Mouse (Mus musculus): ENCODE data around the gene Cox6b1. TPM values are rescaled to one million over a fixed set of nuclear protein-coding genes. Genes with fewer than 3 reads are reported as not detected.

Cox6b1 gene
- polyA plus RNA-seq, 1 experiment from 2014 or later, result 2,396 TPM

DNA sequence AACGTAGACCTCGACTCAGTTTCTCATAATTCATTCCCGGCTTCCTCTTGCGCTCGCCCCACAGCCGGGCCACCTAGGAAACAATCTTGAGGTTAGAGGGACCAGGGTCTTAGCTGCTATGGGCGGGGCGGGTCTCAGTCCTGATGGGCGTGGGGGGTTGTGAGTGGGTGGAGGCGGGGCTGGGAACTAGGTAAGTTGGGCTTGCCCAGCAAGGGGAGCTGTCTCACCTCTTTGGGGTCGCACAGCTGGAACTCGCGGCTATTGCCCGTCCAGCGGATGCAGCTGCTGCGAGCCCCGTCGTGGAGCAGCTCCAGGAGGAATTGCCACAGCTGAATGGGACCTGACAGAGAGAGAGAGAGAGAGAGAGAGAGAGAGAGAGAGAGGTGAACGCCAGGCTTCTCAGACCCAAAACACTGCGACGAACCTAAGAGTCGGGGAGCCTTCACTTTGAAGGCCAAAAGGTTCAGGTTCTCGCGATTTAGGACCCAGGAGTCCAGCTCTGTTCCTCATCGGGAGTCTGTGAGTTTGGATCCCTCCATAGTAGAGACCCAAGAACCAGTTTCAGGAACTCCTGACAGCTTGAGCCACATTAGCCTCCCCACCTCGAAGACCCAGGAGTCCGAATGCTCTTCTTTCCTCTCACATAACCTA, 7.9 kb upstream of the Cox6b1 start:
- Histone ChIP-seq H3K9me3 (replicated peaks) (no peaks in the 10 kb centered on the region), H3K36me3 (no peaks in the 10 kb centered on the region), H3K4me1 (replicated peaks) (peaks cover 23% of the 10 kb centered on the region), H3K27ac (no peak overlapping the region), H3K4me3 (peak overlapping the region; percentile 25; the same call in 1 of the 2 replicates), H3K27me3 (peaks cover 58% of the 10 kb centered on the region), H3K9ac (no peak overlapping the region), H3K4me2 (peak overlapping the region; percentile 7; the same call in 1 of the 2 replicates)
- no peak for ATAC-seq (replicated peaks; ENCODE audit: insufficient number of reproducible peaks, insufficient read depth, low FRiP score, low read depth)
- 8% methylated on average over 27 of the region's 27 CpGs for WGBS

DNA sequence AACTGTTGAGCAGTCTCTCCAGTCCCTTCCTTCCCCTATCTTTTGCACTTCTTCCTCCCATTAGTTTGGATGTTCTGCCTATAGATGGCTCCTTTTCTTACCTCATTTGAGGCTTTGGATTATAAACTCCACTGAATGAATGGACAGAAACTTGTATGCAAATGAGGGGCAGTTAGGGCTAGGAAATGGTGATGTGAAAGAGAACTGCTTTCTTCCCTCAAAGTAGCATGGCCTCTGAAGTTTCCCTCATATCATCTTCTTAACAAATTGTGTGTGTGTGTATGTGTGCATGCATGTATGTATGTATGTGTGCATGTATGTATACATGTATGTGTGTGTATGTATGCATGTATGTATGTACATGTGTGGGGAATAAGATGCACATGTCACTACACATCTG, 3.1 kb upstream of the Cox6b1 start:
- Histone ChIP-seq H3K4me2 (no peak overlapping the region), H3K9me3 (replicated peaks) (no peaks in the 10 kb centered on the region), H3K4me1 (replicated peaks) (peaks cover 15% of the 10 kb centered on the region), H3K27ac (no peak overlapping the region), H3K9ac (no peak overlapping the region), H3K27me3 (peaks cover 29% of the 10 kb centered on the region), H3K36me3 (peaks cover 5% of the 10 kb centered on the region), H3K4me3 (no peak overlapping the region)
- no peak for ATAC-seq (replicated peaks; ENCODE audit: insufficient number of reproducible peaks, insufficient read depth, low FRiP score, low read depth)

DNA sequence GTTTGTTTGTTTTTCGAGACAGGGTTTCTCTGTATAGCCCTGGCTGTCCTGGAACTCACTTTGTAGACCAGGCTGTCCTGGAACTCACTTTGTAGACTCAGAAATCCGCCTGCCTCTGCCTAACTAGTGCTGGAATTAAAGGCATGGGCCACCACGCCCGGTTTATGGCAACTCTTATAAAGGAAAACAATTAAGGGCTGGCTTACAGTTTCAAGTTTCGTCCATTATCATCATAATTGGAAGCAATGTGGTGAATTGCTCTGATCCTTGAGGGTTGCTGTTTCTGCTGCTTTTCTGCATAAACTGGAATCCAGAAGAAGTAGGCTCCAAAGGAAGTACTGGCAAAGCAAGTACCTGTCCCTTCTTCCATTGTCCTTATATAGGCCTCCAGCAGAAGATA, 696 bp upstream of the Cox6b1 start:
- Histone ChIP-seq H3K4me1 (replicated peaks) (peaks cover 20% of the 10 kb centered on the region), H3K27ac (no peak overlapping the region), H3K9ac (no peak overlapping the region), H3K36me3 (peaks cover 27% of the 10 kb centered on the region), H3K4me3 (no peak overlapping the region), H3K9me3 (replicated peaks) (no peaks in the 10 kb centered on the region), H3K27me3 (peaks cover 7% of the 10 kb centered on the region), H3K4me2 (no peak overlapping the region)
- 81% methylated on average over 5 of the region's 5 CpGs for WGBS
- ATAC-seq (replicated peaks; ENCODE audit: insufficient number of reproducible peaks, insufficient read depth, low FRiP score, low read depth), result no peak

DNA sequence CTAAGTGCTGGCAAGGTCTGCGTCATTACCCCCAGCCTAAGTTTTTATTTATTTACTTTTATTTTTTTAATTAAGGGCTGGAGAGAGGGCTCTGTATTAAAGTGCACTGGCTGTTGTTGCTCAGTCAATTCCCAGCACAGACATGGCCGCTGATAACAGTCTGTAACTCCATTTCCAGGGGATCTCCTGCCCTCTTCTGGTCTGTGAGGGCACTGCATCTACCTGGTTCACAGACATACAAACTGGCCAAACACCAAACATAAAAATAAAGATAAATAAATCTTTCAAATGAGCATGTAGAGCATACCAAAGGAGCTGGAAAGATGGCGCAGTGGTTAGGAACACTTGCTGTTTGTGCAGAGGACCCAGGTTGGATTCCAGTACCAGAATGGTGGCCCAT, 6.7 kb downstream of the Cox6b1 start:
- no peak for ATAC-seq (replicated peaks; ENCODE audit: insufficient number of reproducible peaks, insufficient read depth, low FRiP score, low read depth)
- Histone ChIP-seq H3K36me3 (peaks cover 74% of the 10 kb centered on the region), H3K27me3 (no peaks in the 10 kb centered on the region), H3K4me1 (replicated peaks) (peaks cover 13% of the 10 kb centered on the region; the same call in 1 of the 2 replicates), H3K4me3 (no peak overlapping the region), H3K4me2 (no peak overlapping the region), H3K9me3 (replicated peaks) (no peaks in the 10 kb centered on the region), H3K27ac (no peak overlapping the region), H3K9ac (no peak overlapping the region)
- WGBS, result 89% methylated on average over 3 of the region's 3 CpGs

DNA sequence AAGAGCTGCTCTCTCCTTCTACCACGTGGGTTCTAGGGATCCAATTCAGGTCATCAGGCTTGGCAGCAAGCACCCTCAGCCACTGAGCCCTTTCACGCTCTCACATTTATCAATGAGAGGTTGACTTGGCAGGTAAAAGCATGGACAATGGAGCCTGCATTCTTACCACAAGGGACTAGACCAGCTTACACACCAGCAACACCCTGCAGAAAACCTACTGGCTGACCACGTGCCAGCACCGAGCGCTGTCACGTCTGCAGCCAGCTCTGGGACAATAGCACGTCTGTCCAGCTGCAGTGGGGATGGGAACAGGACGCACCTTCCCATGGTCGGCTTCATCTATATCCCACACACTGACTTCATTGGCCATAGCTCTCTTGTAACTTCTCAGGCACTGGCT, 7.3 kb downstream of the Cox6b1 start:
- no peak for ATAC-seq (replicated peaks; ENCODE audit: insufficient number of reproducible peaks, insufficient read depth, low FRiP score, low read depth)
- H3K4me1 ChIP-seq (replicated peaks), result peaks cover 13% of the 10 kb centered on the region; the same call in 1 of the 2 replicates
- no peaks in the 10 kb centered on the region for H3K9me3 ChIP-seq (replicated peaks)
- WGBS, result 94% methylated on average over 9 of the region's 9 CpGs
- no peak overlapping the region for H3K4me2 ChIP-seq
- no peak overlapping the region for H3K27ac ChIP-seq
- no peak overlapping the region for H3K9ac ChIP-seq
- no peaks in the 10 kb centered on the region for H3K27me3 ChIP-seq
- H3K36me3 ChIP-seq, result peaks cover 68% of the 10 kb centered on the region
- no peak overlapping the region for H3K4me3 ChIP-seq

DNA sequence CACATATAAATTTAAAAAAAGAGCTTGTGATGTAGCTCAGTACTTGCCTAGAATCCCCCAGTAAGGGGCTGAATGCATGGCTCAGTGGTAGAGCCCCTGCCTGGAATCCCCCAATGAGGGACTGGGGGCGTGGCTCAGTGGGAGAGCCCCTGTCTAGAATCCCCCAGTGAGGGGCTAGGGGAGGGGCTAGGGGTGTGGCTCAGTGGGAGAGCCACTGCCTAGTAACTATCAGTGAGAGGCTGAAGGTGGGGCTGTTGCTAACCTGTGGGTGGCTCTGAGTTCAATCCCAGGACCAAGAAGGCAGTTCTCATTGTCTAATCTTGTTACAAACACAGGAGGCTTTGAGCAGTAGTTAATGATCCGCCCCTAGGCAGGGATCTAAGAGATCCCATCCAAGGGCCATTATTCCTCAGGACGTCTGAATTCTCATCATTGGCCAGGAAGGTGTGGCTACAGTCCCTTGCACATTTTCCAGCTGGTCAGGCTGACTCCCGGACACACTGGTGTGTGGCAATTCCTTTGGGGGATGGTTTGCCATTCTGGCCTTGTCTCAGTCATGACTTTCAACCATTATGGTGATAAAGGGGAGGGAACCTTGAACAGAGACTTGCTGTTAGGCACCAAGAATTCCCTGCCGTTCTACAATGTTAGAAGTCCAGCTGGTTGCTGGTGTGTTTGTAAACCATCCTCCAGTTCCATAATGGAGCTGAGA, 10.7 kb downstream of the Cox6b1 start:
- Histone ChIP-seq H3K9ac (no peak overlapping the region), H3K9me3 (replicated peaks) (no peaks in the 10 kb centered on the region), H3K36me3 (peaks cover 44% of the 10 kb centered on the region), H3K27ac (no peak overlapping the region), H3K4me2 (no peak overlapping the region), H3K4me3 (no peak overlapping the region), H3K4me1 (replicated peaks) (peaks cover 4% of the 10 kb centered on the region), H3K27me3 (no peaks in the 10 kb centered on the region)
- WGBS, result 61% methylated on average over 5 of the region's 5 CpGs
- no peak for ATAC-seq (replicated peaks; ENCODE audit: insufficient number of reproducible peaks, insufficient read depth, low FRiP score, low read depth)

DNA sequence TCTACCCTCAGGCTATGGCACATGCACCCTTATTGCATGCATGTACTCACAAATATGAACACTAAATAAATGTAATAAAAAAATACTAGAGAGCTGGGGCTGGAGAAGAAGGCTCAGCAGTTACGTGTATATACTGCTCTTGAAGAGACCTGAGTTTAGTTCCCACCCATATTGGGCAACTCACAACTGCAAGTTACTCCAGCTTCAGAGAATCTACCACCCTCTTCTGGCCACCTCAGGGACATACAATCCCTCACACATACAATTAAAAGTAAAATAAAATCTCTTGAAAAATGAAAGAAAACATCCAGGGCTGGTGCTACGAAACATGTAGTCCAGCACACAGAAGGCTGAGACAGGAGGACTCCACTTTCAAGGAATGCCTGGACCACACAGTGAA, 11.5 kb downstream of the Cox6b1 start:
- WGBS, result 69% methylated on average over 2 of the region's 2 CpGs

DNA sequence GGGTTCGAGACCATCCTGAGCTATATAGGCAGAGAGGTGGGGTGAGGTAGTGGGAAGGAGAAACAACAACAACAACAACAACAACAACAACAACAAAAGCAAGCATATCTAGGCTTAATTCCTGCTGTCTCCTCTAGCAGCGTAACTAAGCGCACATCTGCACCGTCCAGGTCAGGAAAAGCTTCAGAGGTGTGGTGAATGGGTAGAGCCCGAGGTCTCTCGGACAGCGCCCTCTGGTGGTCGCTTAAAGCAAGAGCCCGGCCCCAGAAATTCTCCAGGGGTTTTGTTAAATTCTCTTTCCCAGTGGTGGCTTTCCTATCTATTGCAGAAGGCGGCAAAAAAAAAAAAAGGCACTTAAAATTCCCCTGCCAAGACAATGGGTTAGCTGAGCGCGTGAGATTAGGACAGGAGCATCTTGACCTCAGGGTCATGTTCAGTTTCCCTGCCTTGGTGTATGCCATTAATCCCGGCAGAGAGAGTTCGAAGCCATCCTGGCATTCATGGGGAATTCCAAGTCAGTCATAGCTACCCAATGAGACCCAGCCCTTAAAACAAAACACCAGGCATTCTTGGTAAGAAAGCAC, 12.3 kb downstream of the Cox6b1 start:
- no peak for ATAC-seq (replicated peaks; ENCODE audit: insufficient number of reproducible peaks, insufficient read depth, low FRiP score, low read depth)
- Histone ChIP-seq H3K4me2 (no peak overlapping the region), H3K27me3 (no peaks in the 10 kb centered on the region), H3K4me3 (no peak overlapping the region), H3K9ac (no peak overlapping the region), H3K4me1 (replicated peaks) (peaks cover 10% of the 10 kb centered on the region), H3K9me3 (replicated peaks) (no peaks in the 10 kb centered on the region), H3K36me3 (peaks cover 29% of the 10 kb centered on the region), H3K27ac (no peak overlapping the region)
- 22% methylated on average over 14 of the region's 14 CpGs for WGBS

More for the DNA sequence above, 11.5 kb downstream of the Cox6b1 start:
- H3K4me3 ChIP-seq, result no peak overlapping the region
- H3K27ac ChIP-seq, result no peak overlapping the region
- H3K4me1 ChIP-seq (replicated peaks), result peaks cover 10% of the 10 kb centered on the region
- no peaks in the 10 kb centered on the region for H3K27me3 ChIP-seq
- no peak overlapping the region for H3K9ac ChIP-seq
- H3K4me2 ChIP-seq, result no peak overlapping the region
- H3K36me3 ChIP-seq, result peaks cover 38% of the 10 kb centered on the region
- H3K9me3 ChIP-seq (replicated peaks), result no peaks in the 10 kb centered on the region
- ATAC-seq (replicated peaks; ENCODE audit: insufficient number of reproducible peaks, insufficient read depth, low FRiP score, low read depth), result no peak

DNA sequence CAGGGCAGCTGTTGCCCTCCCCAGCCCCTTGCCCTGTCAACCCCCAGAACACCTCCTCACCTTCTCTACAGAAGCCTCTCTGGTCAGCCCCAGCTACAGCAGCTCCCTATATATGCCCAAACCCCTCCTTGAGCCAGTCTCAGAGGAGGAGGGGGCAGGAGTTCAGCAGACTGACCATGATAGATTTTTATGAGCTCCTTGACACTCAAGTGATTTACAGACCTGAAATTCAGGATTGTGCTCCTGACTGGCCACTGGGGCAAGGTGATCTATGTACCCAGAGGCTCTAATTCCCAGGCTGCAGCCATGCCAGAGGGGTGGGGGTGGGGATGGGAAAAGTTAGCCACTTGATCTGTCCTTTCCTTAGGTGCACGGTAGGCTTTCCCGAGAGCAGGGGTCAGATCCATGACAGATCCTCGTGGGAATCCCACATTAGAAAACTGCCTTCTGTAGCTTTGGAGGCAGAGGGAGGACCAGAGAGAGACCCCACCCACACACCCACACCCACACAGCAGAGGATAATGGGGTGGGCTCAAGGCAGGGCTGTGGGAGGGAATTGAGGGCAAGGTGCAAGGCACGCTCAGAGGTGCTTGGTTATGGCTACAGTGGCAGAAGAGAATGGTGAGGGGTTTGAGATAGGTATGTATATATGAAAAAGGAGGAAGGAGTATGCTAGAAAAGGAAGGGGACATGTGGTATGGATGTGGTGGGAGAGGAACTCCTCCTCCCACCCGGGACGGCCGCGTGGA, 13.1 kb downstream of the Cox6b1 start, which contains the start of gene Upk1a:
TSS of gene Upk1a (minus strand) at position 194 of the 749 bp plus-strand sequence.
- ATAC-seq (replicated peaks; ENCODE audit: insufficient number of reproducible peaks, insufficient read depth, low FRiP score, low read depth), result no peak
- WGBS, result 68% methylated on average over 8 of the region's 8 CpGs
- Histone ChIP-seq H3K4me3 (no peak within 1 kb of the TSS), H3K27ac (no peak within 1 kb of the TSS), H3K4me1 (replicated peaks) (peaks cover 10% of the 10 kb centered on the region), H3K36me3 (peaks cover 21% of the 10 kb centered on the region), H3K9ac (no peak within 1 kb of the TSS), H3K27me3 (no peaks in the 10 kb centered on the region), H3K9me3 (replicated peaks) (no peaks in the 10 kb centered on the region), H3K4me2 (no peak within 1 kb of the TSS)

DNA sequence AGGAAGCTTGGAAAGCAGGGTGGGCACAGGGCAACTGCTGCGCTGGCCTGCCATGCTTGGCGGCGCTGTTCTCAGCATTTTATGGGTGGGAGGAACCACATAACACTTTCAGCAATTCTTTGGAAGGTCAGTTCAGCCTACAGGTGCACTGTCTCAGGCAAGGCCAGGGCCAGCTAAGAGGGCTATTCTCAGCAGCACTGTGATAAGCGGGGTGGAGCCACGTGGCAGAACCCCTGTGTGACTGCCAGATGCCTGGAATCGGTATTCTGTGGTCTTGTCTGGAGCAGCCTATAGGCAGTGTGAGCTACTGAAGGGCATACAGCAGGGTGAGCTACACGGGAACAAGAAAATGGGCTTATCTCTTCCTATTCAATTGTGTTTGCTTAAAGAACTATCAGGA, 15.9 kb downstream of the Cox6b1 start:
- H3K36me3 ChIP-seq, result no peaks in the 10 kb centered on the region
- H3K9me3 ChIP-seq (replicated peaks), result no peaks in the 10 kb centered on the region
- H3K4me1 ChIP-seq (replicated peaks), result peaks cover 10% of the 10 kb centered on the region
- H3K27ac ChIP-seq, result peak overlapping the region; percentile 48
- H3K27me3 ChIP-seq, result no peaks in the 10 kb centered on the region
- no peak overlapping the region for H3K4me3 ChIP-seq
- peak overlapping the region; percentile 10; the same call in 1 of the 2 replicates for H3K4me2 ChIP-seq
- 39% methylated on average over 7 of the region's 7 CpGs for WGBS
- H3K9ac ChIP-seq, result no peak overlapping the region
- ATAC-seq (replicated peaks; ENCODE audit: insufficient number of reproducible peaks, insufficient read depth, low FRiP score, low read depth), result peak; percentile 86

DNA sequence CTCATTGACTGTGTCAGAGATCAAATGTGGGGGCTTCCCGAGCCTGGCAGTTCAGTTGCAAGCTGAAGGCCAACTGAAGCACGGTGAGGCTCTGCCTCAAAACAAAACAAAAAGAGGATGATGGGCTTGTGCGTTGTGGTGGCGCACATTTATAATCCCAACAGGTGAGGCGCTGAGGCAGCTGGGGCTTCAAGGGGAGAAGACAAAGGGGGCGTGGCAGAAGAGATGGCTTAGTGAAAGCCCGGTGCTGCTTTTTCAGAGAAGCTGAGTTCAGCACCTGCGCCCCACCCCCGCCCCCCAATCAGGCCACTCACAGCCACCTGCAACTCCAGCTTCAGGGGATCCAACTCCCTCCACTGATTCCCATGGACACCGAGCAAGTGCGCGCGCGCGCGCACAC, 17.5 kb downstream of the Cox6b1 start:
- H3K27ac ChIP-seq, result no peak overlapping the region
- H3K9me3 ChIP-seq (replicated peaks), result no peaks in the 10 kb centered on the region
- no peak overlapping the region for H3K4me3 ChIP-seq
- H3K4me2 ChIP-seq, result no peak overlapping the region
- H3K36me3 ChIP-seq, result no peaks in the 10 kb centered on the region
- 54% methylated on average over 16 of the region's 16 CpGs for WGBS
- no peaks in the 10 kb centered on the region for H3K27me3 ChIP-seq
- peaks cover 10% of the 10 kb centered on the region for H3K4me1 ChIP-seq (replicated peaks)
- H3K9ac ChIP-seq, result no peak overlapping the region
- no peak for ATAC-seq (replicated peaks; ENCODE audit: insufficient number of reproducible peaks, insufficient read depth, low FRiP score, low read depth)
